Mouse (Mus musculus): ENCODE results near the gene Maz.

GRCm38 (mm10) chr7:126976878-126977459 is 49.9 kb downstream of the Maz start:
- TF ChIP-seq CTCF (conservative IDR thresholded peaks at IDR 0.05; ENCODE audit: low read length) (no peak), POU5F1 (IDR thresholded peaks at IDR 0.05; ENCODE audit: borderline replicate concordance, low read length) (no peak)

All from E14TG2a.4 (cell line).